Mouse (Mus musculus): Measurements from ENCODE around the gene Pitpnm2. TPM values are rescaled to one million over a fixed set of nuclear protein-coding genes. Genes with fewer than 3 reads are reported as not detected.

The Pitpnm2 gene
- 22.6 and 33.9 TPM in 2 replicates for polyA plus RNA-seq (2015; fragmentation: Nextera tagmentation; extraction: Ambion mirVana)

- peak; percentile 75 for DNase-seq (ENCODE audit: low spot score)
These were observed at the start of gene Pitpnm2 for GRCm38 (mm10) chr5:124249614-124250591. Gene Pitpnm2, minus strand, starts transcription at chr5:124249760.

- peak; percentile 51 for DNase-seq (ENCODE audit: low spot score)
These were observed 49.7 kb upstream of the Pitpnm2 start for GRCm38 (mm10) chr5:124299307-124299706.

GRCm38 (mm10) chr5:124296475-124296874, 46.9 kb upstream of the Pitpnm2 start:
- no peak for DNase-seq (ENCODE audit: low spot score)

- DNase-seq (ENCODE audit: low spot score), result no peak
These were observed 44.4 kb upstream of the Pitpnm2 start for GRCm38 (mm10) chr5:124293967-124294366.

- no peak for DNase-seq (ENCODE audit: low spot score)
These were observed 40.7 kb upstream of the Pitpnm2 start for GRCm38 (mm10) chr5:124290216-124290615.

- DNase-seq (ENCODE audit: low spot score), result no peak
These were observed 38.2 kb upstream of the Pitpnm2 start for GRCm38 (mm10) chr5:124287616-124288247.

- DNase-seq (ENCODE audit: low spot score), result peak; percentile 40
These were observed 34.8 kb upstream of the Pitpnm2 start for GRCm38 (mm10) chr5:124284330-124284729.

- no peak for DNase-seq (ENCODE audit: low spot score)
These were observed 33.3 kb upstream of the Pitpnm2 start for GRCm38 (mm10) chr5:124282854-124283253.

- no peak for DNase-seq (ENCODE audit: low spot score)
These were observed 20.7 kb upstream of the Pitpnm2 start for GRCm38 (mm10) chr5:124270226-124270625.

GRCm38 (mm10) chr5:124269661-124270060, 20.1 kb upstream of the Pitpnm2 start:
- no peak for DNase-seq (ENCODE audit: low spot score)

- DNase-seq (ENCODE audit: low spot score), result no peak
These were observed 18.1 kb upstream of the Pitpnm2 start for GRCm38 (mm10) chr5:124267652-124268051.

GRCm38 (mm10) chr5:124266821-124267220, 17.3 kb upstream of the Pitpnm2 start:
- no peak for DNase-seq (ENCODE audit: low spot score)

- no peak for DNase-seq (ENCODE audit: low spot score)
These were observed 13.7 kb upstream of the Pitpnm2 start for GRCm38 (mm10) chr5:124263246-124263645.

- no peak for DNase-seq (ENCODE audit: low spot score)
These were observed 12.5 kb upstream of the Pitpnm2 start for GRCm38 (mm10) chr5:124262090-124262489.

- peak; percentile 49 for DNase-seq (ENCODE audit: low spot score)
These were observed 9.6 kb upstream of the Pitpnm2 start for GRCm38 (mm10) chr5:124259133-124259532.

- no peak for DNase-seq (ENCODE audit: low spot score)
These were observed 8.5 kb upstream of the Pitpnm2 start for GRCm38 (mm10) chr5:124258026-124258425.

GRCm38 (mm10) chr5:124255141-124255540, 5.6 kb upstream of the Pitpnm2 start:
- DNase-seq (ENCODE audit: low spot score), result no peak

- DNase-seq (ENCODE audit: low spot score), result no peak
These were observed 4.0 kb upstream of the Pitpnm2 start for GRCm38 (mm10) chr5:124253555-124253954.

- no peak for DNase-seq (ENCODE audit: low spot score)
These were observed 3.2 kb upstream of the Pitpnm2 start for GRCm38 (mm10) chr5:124252580-124253320.

GRCm38 (mm10) chr5:124251070-124251469, 1.5 kb upstream of the Pitpnm2 start:
- no peak for DNase-seq (ENCODE audit: low spot score)

- peak; percentile 47 for DNase-seq (ENCODE audit: low spot score)
These were observed 531 bp downstream of the Pitpnm2 start for GRCm38 (mm10) chr5:124248845-124249613.

All from thymus, postnatal 0 days (tissue).